Mouse (Mus musculus): ENCODE data around the gene L3mbtl2.
"Not testable (repeated sequence)": the region's sequence is repeated elsewhere in the genome, so short reads cannot be mapped to it uniquely, and the experiment has no call there.

Gene L3mbtl2

DNA sequence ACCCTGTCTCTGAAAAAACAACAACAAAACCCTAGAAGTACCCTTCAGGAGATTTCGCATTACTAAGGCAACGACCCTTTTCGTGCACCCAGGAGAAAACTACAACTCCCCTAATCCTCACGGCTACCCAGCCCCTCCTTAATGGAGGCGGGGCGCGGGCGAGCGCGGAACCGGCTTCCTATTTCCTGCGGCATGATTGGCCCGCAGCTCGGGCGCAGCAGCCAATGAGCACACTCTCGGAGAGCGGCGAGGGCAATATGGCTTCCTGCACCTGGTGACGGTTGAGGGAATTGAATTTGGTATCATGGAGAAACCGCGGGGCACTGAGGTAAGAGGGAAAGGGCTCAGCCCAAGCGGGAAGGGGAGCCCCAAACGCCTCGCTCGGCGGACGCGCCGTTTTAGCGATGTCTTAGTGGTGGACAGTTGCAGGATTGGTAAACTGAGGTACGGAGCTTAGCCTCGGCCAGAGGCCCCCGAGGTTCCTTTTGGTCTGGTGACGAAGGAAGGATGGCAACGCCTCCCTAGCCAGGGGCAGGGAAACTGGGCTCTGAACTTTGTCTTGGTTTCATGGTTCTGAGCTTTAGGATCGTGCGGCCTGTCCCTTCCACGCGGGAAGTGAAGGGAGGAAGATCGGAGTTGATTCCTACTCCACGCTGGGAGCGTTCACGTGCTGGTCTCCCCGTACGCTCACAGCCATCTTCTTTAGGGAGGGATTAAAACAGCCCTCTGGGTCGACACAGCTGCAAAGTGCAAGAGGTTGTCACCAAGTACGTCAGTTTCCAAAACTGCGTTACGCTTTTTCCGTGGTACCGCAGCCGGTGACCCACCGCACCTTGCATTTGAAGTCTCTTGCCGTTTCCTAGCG, at the start of gene L3mbtl2:
Gene L3mbtl2, plus strand, starts transcription at position 193 of the 865 bp plus-strand sequence.
- DNase-seq (ENCODE audit: extremely low spot score): peak; percentile 89

DNA sequence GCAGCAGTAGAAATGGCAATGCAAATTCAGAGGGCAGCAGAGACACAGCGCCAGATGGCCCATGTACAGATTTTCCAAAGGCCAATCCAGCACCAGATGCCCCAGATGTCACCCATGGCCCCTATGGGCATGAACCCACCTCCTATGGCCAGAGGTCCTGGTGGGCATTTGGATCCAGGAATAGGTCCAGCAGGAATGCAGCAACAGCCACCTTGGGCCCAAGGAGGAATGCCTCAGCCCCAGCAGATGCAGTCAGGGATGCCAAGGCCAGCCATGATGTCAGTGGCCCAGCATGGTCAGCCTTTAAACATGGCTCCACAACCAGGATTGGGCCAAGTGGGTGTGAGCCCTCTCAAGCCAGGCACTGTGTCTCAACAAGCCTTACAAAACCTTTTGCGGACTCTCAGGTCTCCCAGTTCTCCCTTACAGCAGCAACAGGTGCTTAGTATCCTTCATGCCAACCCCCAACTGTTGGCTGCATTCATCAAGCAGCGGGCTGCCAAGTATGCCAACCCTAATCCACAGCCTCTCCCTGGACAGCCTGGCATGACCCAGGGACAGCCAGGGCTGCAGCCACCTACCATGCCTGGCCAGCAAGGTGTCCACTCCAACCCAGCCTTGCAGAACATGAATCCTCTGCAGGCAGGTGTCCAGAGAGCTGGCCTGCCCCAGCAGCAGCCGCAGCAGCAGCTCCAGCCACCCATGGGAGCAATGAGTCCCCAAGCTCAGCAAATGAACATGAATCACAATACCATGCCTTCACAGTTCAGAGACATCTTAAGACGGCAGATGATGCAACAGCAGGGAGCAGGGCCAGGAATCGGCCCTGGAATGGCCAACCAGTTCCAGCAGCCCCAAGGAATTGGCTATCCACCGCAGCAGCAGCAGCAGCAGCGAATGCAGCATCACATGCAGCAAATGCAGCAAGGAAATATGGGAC, 13.9 kb upstream of the L3mbtl2 start:
- no peak for DNase-seq (ENCODE audit: extremely low spot score)

DNA sequence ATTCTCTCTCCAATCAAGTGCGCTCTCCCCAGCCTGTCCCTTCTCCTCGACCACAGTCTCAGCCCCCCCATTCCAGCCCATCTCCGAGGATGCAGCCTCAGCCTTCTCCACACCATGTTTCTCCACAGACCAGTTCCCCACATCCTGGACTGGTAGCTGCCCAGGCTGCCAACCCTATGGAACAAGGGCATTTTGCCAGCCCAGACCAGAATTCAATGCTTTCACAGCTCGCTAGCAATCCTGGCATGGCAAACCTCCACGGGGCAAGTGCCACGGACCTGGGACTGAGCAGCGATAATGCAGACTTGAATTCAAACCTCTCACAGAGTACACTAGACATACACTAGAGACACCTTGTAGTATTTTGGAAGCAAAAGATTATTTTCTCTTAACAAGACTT, 13.1 kb upstream of the L3mbtl2 start:
- no peak for DNase-seq (ENCODE audit: extremely low spot score)

DNA sequence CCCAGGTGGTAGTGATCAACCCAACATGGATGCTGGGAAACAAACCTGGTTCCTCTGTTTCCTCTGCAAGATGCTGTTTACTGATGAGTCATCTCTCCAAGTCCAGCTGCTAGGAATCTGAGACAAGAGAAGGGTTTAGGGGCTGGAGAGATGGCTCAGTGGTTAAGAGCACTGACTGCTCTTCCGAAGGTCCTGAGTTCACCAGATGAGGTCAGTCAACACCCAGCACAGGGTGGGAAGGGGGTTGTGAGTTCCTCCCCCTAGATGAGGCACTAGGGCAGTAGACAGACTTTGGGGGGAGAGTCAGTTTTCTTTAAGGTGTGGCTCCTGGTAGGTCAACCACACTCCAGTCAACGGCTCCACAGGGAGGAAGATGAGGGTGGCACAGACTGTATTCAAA, 2.0 kb upstream of the L3mbtl2 start:
- no peak for DNase-seq (ENCODE audit: extremely low spot score)

DNA sequence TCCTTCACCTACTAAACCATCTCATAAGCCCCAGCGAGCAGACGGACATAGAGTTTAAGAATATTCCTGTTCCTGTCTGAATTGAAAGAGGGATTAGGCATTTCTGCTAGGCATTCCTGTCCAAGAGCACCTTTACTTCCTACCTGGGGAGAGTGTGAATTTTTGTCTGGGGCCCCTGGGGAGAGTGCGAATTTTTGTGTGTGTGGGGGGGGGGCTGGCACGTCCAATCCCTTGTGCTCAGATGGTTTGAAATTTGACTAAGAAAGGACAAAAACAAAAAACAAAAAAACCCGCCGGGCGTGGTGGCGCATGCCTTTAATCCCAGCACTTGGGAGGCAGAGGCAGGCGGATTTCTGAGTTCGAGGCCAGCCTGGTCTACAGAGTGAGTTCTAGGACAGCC, 408 bp upstream of the L3mbtl2 start:
- DNase-seq (ENCODE audit: extremely low spot score): no peak

DNA sequence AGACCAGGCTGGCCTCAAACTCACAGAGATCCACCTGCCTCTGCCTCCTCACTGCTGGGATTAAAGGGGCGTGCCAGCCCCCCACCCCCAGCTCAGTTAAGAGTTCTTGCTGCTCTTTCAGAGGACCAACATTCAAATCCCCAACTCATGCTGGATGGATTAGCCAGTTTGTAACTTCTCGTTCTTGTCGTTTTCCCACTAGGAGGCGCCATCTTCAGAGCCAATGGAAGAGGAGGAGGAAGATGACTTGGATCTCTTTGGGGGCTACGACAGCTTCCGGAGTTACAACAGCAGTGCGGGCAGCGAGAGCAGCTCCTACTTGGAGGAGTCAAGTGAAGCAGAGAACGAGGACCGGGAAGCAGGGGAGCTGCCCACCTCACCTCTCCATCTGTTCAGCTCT, 3.3 kb downstream of the L3mbtl2 start:
- DNase-seq (ENCODE audit: extremely low spot score): no peak

DNA sequence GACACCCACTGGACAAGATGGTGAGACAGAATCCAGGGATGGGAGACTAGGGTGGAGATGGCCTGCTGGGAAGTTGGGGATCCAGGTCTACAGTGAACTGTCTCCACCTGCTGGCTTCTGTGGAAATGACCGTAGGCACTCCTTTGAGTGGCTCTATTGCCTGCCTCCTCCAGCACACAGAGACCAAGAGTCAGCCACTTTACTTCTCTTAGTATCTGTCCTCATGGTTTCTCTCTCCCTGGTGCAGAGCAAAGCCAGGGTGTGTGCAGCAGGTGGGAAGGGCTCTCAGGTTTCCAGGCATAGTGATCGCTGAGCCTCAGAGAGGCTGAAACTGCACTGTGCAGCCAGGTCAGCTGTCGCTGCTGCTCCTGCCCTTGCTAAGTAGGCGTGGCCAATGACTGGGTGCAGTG, 6.5 kb downstream of the L3mbtl2 start:
- DNase-seq (ENCODE audit: extremely low spot score): peak; percentile 43

DNA sequence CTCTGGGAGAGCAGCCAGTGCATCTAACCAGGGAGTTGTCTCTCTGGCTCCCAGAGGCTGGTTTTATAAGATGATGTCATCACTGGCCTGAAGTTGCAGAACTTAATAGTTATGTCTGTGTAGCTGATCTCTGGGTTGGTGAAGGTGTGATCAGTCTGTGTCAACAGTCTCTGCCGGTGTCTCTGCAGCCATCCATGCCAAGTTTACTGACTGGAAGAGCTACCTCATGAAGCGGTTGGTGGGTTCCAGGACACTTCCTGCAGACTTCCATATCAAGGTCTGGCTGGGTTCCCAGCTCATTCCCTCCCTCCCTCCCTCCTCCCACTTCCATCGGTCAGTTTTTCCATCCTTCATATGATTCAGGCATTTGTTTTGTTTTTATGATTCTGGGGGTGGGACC, 12.9 kb downstream of the L3mbtl2 start:
- DNase-seq (ENCODE audit: extremely low spot score): no peak

DNA sequence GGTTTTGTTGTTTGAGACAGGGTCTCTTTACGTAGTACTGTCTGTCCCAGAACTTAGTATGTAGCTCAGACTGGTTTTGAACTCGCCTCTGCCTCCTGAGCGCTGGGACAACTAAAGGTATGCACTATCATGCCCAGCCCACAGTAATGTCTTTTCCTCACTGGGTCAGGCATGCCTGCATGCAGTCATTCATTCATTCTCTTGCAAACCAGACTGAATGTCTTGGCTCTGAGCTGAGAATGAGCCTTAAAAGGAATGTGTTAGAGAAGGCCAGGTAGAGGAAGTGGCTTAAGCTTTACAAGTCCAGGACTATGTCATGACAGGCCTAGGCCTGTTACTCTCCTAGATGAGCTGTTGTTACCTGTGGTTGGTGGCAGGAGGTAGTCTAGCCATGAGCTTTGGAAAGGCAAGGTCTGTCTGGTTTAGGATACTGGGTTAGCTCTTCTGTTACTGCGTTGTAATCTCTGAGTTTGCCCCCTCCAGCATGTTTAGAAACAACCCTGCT, 16.7 kb downstream of the L3mbtl2 start:
- DNase-seq (ENCODE audit: extremely low spot score): no peak

DNA sequence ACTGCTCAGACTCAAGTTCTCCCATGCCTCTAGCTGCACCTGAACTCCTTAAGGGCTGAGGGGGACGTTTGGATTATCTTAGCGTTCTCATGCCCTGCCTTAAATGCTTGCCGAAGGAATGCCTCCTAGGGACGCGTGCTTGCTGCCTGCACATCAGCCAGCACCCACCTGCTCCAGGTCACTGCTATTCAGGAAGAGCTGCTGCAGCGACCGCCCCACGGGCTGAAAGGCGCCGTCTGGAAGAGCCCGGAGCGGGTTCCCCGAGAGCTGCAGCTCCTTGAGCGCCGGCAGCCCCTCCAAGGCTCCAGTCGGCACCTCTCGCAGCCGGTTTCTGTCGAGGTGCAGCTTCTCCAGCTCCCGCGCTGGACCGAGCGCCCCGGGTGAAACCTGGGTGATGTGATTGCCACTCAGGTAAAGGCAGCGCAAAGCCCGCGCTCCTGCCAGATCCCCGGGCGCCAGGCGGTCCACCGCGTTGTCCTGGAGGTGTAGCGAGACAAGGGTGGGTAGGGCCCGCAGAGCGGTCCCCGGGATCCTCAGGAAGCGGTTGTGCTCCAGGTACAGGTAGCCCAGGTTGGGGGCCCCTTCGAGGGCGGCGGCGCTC, 29.8 kb downstream of the L3mbtl2 start:
- DNase-seq (ENCODE audit: extremely low spot score): no peak

DNA sequence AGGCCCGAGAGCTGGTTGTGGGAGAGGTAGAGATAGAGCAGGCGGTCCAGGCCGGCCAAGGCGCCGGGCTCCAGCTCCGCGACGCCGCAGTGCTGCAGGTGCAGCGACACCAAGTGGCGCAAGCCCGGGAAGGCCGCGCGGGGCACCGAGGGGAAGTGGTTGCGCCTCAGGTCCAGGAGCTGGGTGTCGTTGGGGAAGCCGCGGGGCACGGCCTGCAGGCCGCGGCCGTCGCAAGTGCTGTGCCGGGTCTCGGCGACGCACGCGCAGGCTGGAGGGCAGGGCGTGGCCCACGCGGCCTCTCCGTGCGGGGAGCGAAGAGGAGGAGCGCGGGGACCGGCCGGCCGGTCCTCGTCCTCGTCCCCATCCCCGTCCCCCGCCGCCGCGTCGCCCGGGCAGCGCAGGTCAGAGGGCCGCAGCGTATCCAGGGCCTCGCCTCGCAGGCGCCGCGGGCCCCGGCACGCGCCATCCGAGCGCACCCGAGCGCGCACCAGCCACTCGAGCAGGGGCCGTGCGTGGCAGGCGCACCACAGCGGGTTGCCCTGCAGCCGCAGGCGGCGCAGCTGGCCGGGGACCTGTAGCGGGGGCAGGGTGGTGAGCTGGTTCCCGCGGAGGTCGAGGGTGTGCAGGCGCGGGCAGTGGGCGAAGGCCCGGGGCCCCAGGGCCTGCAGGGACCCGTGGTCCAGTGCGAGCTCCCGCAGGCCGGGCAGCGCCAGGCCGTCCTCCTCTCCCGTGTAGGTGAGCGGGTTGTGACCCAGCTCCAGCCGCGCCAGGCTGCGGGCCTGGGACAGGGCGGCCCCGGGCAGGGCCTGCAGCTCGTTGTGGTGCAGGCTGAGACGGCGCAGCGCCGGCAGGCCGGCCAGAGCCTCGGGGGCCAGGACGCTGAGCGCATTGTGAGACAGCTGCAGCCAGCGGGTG, 30.5 kb downstream of the L3mbtl2 start:
- peak; percentile 84 for DNase-seq (ENCODE audit: extremely low spot score)

DNA sequence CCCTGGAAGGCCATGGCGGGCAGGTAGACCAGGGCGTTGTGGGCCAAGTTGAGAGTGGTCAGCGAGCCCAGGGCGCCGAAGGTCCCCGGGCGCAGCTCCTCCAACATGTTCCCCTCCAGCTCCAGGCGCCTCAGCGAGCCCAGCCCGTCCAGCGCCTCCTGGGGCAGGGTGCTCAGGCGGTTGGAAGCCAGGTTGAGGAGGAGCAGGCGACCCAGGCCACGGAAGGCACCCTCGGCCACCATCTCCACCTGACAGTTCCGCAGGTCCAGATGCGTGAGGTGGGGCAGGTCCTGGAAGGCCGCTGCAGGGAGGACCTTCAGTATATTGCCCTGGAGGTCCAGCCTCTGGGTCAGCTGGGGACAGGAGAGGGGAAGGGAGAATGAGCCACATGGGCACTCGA, 31.2 kb downstream of the L3mbtl2 start:
- DNase-seq (ENCODE audit: extremely low spot score): no peak

DNA sequence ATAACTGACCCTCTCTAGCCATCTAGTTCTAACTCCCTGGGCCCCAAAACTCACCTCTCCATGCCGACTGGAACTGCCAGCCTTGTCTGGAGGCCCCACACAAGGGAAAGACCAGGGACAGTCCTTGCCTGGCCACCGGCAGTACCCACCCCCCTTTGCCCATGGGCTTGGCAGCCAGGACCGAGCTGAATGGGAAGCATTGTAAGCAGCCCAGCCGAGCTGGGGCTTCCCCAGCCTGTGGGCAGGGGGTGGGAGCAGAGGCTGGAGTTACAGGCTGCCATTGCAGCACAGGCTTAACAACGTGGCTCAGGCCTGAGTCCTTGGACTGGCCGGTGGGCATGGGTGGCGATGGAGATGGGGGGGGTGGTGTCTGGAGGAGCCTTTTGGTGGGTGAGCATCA, 33.5 kb downstream of the L3mbtl2 start, which contains the start of gene Chadl:
Gene Chadl, minus strand, starts transcription at position 113 of the 400 bp plus-strand sequence.
- no peak for DNase-seq (ENCODE audit: extremely low spot score)

DNA sequence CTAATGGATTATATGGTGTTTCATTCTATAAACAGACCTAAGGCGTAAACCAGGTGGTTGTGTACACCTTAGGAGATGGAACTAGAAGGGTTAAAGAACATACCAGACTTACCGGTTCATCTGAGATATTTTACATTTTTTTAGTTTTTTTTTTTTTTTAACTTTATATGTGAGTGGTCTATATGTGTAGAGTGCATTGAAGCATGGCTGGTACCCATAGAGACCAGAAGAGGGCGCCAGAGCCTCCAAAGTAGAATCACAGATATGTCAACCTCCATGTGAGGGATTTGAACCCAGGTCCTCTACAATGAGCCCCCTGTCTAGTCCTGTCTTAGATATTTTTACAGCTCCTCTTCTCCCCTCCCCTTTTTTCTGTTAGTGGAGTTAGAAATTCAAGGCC, 34.2 kb downstream of the L3mbtl2 start:
- DNase-seq (ENCODE audit: extremely low spot score): no peak

DNA sequence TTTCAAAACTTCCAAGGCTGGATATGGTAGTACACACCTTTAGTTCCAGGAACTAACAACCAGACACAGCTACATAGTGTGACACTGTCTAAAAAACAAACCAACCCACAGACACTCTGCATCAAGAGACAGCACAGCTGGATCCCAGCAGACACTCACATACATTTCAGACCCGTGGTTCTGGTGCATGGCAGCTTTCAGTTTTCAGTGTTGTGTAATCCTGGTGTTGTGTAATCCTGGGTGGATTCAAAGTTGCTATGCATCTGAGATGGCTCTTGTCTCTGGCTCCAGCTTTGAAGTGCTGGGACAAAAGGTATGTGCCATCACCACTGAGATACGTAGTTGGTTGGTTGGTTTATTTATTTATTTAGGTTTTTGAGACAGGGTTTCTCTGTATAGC, 34.8 kb downstream of the L3mbtl2 start:
- no peak for DNase-seq (ENCODE audit: extremely low spot score)

DNA sequence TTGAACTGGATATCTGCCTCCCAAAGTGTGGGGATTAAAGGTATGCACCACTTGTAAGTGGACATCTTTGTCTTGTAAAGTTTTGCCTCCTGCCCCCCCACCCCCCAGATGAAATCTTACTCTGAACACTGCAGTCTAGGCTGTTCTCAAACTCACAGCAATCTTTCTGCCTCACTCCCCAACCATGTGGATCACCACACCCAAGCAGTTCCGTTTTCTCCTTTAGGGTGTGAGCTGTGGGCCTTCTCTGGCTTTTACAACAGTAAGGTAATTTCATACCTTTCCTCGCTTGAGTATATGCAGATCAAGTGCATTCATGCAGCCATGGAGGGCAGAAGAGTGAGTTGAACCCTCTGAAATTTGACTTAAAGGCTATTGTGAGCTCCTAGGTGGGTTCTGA, 36.5 kb downstream of the L3mbtl2 start:
- no peak for DNase-seq (ENCODE audit: extremely low spot score)

DNA sequence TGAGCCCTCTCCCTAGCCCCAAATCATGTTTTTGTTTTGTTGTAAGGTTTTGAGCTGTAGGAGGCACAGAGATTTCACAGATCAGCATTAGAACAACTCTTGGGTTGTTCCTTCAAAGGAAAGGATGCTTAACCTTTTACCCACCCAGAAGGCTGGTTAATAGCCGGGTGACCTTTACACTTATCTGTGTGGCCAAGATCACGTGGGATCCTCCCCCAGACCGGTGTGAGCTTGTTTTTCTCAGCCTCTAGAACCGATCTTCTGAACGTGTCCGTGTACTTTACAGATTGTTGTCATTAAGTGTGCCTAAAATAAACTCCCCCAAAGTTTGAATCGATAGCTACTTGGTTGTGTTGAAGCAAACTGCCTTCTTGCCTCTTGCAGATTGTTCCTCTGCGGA, 36.9 kb downstream of the L3mbtl2 start:
- DNase-seq (ENCODE audit: extremely low spot score): no peak

DNA sequence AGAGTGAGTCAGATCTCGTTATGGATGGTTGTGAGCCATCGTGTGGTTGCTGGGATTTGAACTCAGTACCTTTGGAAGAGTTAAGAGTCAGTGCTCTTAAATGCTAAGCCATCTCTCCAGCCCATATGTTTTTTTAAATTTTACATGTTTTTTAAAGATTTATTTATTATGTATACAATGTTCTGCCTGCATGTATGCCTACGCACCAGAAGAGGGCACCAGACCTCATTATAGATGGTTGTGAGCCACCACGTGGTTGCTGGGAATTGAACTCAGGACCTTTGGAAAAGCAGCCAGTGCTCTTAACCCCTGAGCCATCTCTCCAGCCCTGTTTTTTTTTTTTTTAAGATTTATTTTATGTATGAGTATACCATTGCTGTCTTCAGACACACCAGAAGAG, 37.7 kb downstream of the L3mbtl2 start:
- not testable (repeated sequence) for DNase-seq (ENCODE audit: extremely low spot score)

DNA sequence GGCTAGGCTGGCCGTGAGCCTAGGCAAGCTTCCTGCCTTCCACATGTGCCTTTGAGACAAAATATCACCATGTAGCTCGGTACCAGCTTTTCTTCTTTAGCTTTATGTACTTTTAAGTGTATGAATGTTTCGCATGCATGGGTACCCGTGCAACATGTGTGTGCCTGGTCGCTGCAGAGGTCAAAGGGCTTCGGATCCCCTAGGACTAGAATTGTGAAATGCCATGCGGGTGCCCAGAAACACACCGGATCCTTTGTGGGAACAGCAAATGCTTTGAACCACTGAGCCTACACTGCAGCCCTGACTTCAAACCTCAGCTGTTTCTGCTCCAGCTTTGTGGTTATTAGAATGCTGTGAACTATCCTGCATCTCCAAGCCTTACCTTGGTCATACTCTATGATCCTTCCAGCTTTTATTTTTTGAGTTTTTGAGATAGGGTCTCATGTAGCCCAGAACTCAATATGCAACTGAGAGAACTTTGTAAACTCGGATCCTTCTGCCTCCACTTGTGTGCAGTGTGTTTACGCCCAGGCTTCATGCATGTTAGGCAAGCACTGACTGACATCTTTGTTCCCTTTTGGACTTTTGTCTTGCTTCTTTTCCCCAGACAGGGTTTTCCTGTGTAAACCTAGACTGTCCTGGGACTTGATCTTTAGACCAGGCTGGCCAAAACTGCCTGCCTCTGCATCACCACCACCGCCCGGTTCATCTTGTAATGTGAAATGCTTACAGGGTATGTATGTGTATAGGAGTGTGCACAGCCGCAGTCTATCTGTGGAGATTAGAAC, 38.8 kb downstream of the L3mbtl2 start:
- DNase-seq (ENCODE audit: extremely low spot score): no peak

DNA sequence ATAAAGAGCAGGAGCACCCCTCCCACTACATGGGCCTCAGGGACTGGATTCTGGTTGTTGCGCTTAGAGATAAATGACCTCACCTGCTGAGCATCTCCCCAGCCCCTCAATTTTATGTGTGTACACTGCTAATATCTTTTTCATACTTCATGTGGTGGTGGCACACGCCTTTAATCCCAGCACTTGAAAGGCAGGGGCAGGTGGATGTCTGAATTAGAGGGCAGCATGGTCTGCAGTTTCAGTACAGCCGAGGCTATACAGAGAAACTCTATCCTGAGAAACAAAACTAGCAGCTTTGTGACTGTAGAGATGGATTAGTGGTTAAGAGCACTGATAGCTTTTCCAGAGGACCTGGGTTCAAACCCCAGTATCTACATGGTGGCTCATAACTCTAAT, 39.4 kb downstream of the L3mbtl2 start:
- DNase-seq (ENCODE audit: extremely low spot score): no peak

Measured in embryo, embryonic 9.5 days (tissue).